Mouse (Mus musculus) lung, embryonic 16.5 days (tissue): ENCODE results near the gene Snw1. TPM values are rescaled to one million over a fixed set of nuclear protein-coding genes. Genes with fewer than 3 reads are reported as not detected.
A peak's percentile ranks its signal among the peaks of the same experiment; 100 is the strongest.

Experiments
- ATAC-seq: fragments of 200-750 bp; cut with Nextera tagmentation; 2 replicates; pipeline ENCODE4 v1.8.0; 2017; ENCODE audit warnings: low read depth, mild to moderate bottlenecking, moderate library complexity
- H3K27ac ChIP-seq: fragments of 300-500 bp; sonication (generic); 2 replicates; pipeline ENCODE4 v1.5.1; 2014; ENCODE audit warnings: mild to moderate bottlenecking, control low read depth, low read length
- H3K27me3 ChIP-seq: fragments of 300-500 bp; sonication (generic); 2 replicates; pipeline ENCODE4 v1.6.1; 2014; ENCODE audit warnings: low read depth, low read length, mixed read lengths; ENCODE audit not compliant: control insufficient read depth, insufficient read depth
- H3K36me3 ChIP-seq: fragments of 300-500 bp; sonication (generic); 2 replicates; pipeline ENCODE4 v1.6.1; 2014; ENCODE audit warnings: low read length; ENCODE audit not compliant: control insufficient read depth, insufficient read depth
- H3K4me1 ChIP-seq: fragments of 300-500 bp; sonication (generic); replicated peaks from 2 replicates; pipeline ENCODE4 v1.6.1; 2014; ENCODE audit warnings: low read length, mixed read lengths; ENCODE audit not compliant: control insufficient read depth, insufficient read depth
- H3K4me2 ChIP-seq: fragments of 300-500 bp; sonication (generic); 2 replicates; pipeline ENCODE4 v1.6.1; 2014; ENCODE audit warnings: low read depth, low read length, control low read depth
- H3K4me3 ChIP-seq: fragments of 300-500 bp; sonication (generic); 2 replicates; pipeline ENCODE4 v1.5.1; 2014; ENCODE audit warnings: mild to moderate bottlenecking, low read length, control low read depth
- H3K9ac ChIP-seq: fragments of 300-500 bp; sonication (generic); 2 replicates; pipeline ENCODE4 v1.6.1; 2014; ENCODE audit warnings: low read length, control low read depth
- H3K9me3 ChIP-seq: fragments of 300-500 bp; sonication (generic); 2 replicates; pipeline ENCODE4 v1.6.1; 2016; ENCODE audit warnings: low read length; ENCODE audit not compliant: control insufficient read depth
- WGBS: fragments of 180-500 bp; shearing (Covaris S2); extraction: QIAGEN DNeasy Blood & Tissue Kit; methylation state at CpG from one replicate; pipeline ENCODE4 v1.1.7; 2014; 5-methylcytosine and 5-hydroxymethylcytosine counted together
- microRNA-seq: library from miRNA; unstranded; fragments of <30 nt; microRNA quantifications from one replicate; pipeline ENCODE4, GENCODE M21; 2016
- polyA plus RNA-seq: library from polyadenylated mRNA; unstranded; fragments of >200 nt; fragmentation: Nextera tagmentation; extraction: Ambion mirVana; gene quantifications from 2 replicates; pipeline ENCODE4 v1.2.1, GENCODE M21; 2015

Snw1 gene
- polyA plus RNA-seq, 1 experiment from 2014 or later, result 115 TPM

GRCm38 (mm10) chr12:87410999-87411398 is 61.1 kb downstream of the Snw1 start:
- H3K4me3 ChIP-seq, result no peak overlapping the region
- ATAC-seq, result 0 out of 2 replicates have a peak, but pooled peaks have one; percentile 9
- H3K4me1 ChIP-seq, result peaks cover 3% of the 10 kb centered on the region; the same call in 1 of the 2 replicates
- no peak overlapping the region for H3K9ac ChIP-seq
- H3K27ac ChIP-seq, result no peak overlapping the region
- no peaks in the 10 kb centered on the region for H3K27me3 ChIP-seq
- 31% methylated on average over 7 of the region's 7 CpGs for WGBS
- H3K36me3 ChIP-seq, result no peaks in the 10 kb centered on the region
- H3K9me3 ChIP-seq, result no peaks in the 10 kb centered on the region
- no peak overlapping the region for H3K4me2 ChIP-seq

DNA sequence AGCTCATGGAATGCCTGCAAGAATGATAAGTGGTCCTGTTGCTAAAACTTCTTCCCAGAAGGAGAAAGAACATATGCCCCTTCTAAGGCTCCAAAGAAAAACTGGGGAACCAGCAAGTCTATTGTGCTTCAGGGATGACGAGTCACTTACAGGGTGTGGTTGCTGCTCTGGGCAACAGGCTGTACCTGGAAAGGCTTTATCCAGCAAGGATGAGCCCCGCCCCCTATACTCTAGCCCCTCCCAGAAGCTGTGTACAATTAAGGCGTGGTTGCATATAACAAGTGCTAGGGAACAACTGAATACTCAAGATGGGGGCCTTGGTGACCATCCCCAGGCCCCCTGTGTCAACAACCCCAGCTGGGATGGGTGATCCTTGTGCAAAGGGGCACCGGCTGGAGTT is 63.0 kb downstream of the Snw1 start:
- 79% methylated on average over 4 of the region's 4 CpGs for WGBS
- Histone ChIP-seq H3K27ac (no peak overlapping the region), H3K36me3 (no peaks in the 10 kb centered on the region), H3K27me3 (no peaks in the 10 kb centered on the region), H3K9me3 (no peaks in the 10 kb centered on the region), H3K4me1 (peaks cover 6% of the 10 kb centered on the region; the same call in 1 of the 2 replicates), H3K4me2 (no peak overlapping the region), H3K9ac (no peak overlapping the region), H3K4me3 (no peak overlapping the region)
- no peak for ATAC-seq

DNA sequence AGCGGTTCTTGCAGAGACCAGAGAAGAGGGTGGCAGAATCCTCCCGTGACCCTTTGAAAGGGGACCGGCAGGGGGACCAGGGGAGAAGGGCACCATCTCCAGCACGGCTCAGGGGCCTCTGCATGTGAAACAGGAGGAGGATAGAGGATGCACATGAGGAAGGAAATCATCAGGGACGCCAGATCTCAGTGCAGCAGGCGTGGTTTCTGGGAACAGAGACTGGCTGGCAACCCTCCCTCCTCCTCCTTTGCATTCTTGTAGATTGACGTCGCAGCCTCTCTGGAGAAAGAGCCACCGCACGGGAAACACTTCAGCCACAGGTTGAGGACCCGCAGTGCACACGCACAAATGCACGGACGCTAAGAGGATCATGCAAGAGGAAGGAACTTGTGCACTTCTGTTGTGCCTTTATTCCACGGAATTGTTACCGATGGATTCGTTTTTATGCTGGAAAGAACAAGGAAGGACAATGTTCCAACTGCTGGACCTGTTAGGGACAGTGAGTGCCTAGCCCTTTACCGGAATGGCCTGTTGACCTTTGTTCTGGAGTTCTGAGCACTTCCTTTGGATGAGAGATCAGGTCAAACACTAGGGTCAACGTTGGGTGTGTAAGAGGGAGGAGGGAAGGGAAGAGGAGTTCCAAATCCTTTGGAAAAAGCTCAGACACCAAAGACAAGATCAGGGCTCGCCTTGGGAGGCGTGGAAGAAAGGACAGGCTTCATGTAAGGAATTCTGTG is 64.0 kb downstream of the Snw1 start:
- 21% methylated on average over 21 of the region's 21 CpGs for WGBS
- H3K9ac ChIP-seq, result peak overlapping the region; percentile 33; the same call in 1 of the 2 replicates
- peak; percentile 80 for ATAC-seq

GRCm38 (mm10) chr12:87405721-87406120 is 66.4 kb downstream of the Snw1 start:
- WGBS, result 39% methylated on average over 3 of the region's 3 CpGs
- H3K4me2 ChIP-seq, result no peak overlapping the region
- H3K9me3 ChIP-seq, result no peaks in the 10 kb centered on the region
- no peaks in the 10 kb centered on the region for H3K36me3 ChIP-seq
- H3K4me3 ChIP-seq, result no peak overlapping the region
- no peak overlapping the region for H3K9ac ChIP-seq
- H3K27ac ChIP-seq, result no peak overlapping the region
- H3K4me1 ChIP-seq, result peaks cover 6% of the 10 kb centered on the region; the same call in 1 of the 2 replicates
- peak; percentile 51; the same call in 1 of the 2 replicates for ATAC-seq
- no peaks in the 10 kb centered on the region for H3K27me3 ChIP-seq

More for the DNA sequence above, 64.0 kb downstream of the Snw1 start:
- H3K4me1 ChIP-seq, result peaks cover 6% of the 10 kb centered on the region; the same call in 1 of the 2 replicates
- no peaks in the 10 kb centered on the region for H3K27me3 ChIP-seq
- H3K4me3 ChIP-seq, result peak overlapping the region; percentile 21
- peak overlapping the region; percentile 70 for H3K27ac ChIP-seq
- H3K4me2 ChIP-seq, result peak overlapping the region; percentile 46
- H3K9me3 ChIP-seq, result no peaks in the 10 kb centered on the region
- no peaks in the 10 kb centered on the region for H3K36me3 ChIP-seq

DNA sequence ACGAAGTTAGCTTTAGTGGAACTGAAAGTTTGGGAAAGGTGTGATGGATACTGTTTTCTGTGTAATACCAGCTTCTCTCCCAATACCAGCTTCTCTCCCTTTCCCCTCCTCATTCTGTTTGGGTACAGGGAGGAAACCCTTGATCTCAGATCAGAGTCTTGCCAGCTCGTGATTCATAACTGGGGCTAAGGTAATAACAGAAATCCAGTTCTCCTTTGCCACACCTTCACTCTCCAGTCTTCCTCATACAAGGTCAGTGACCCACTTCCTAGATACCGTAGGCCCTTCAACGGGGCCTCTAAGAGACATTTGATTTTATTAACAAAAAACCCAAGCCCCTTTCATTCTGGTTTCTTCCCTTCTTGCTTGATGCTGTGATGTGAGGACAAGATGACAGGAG is 66.9 kb downstream of the Snw1 start:
- 70% methylated on average over 4 of the region's 4 CpGs for WGBS
- H3K9me3 ChIP-seq, result no peaks in the 10 kb centered on the region
- H3K9ac ChIP-seq, result no peak overlapping the region
- H3K27me3 ChIP-seq, result no peaks in the 10 kb centered on the region
- peaks cover 6% of the 10 kb centered on the region; the same call in 1 of the 2 replicates for H3K4me1 ChIP-seq
- no peak for ATAC-seq
- H3K36me3 ChIP-seq, result no peaks in the 10 kb centered on the region
- H3K4me3 ChIP-seq, result no peak overlapping the region
- no peak overlapping the region for H3K4me2 ChIP-seq
- H3K27ac ChIP-seq, result no peak overlapping the region

GRCm38 (mm10) chr12:87401883-87402282 is 70.2 kb downstream of the Snw1 start:
- ATAC-seq, result 0 out of 2 replicates have a peak, but pooled peaks have one; percentile 40
- Histone ChIP-seq H3K9me3 (no peaks in the 10 kb centered on the region), H3K4me3 (no peak overlapping the region), H3K4me1 (0 out of 2 replicates have a peak, but pooled peaks cover 3% of the 10 kb centered on the region), H3K27me3 (no peaks in the 10 kb centered on the region), H3K4me2 (no peak overlapping the region), H3K9ac (no peak overlapping the region), H3K27ac (no peak overlapping the region), H3K36me3 (no peaks in the 10 kb centered on the region)
- WGBS, result 39% methylated on average over 6 of the region's 6 CpGs

GRCm38 (mm10) chr12:87399119-87399819 is 72.8 kb downstream of the Snw1 start:
- 75% methylated on average over 10 of the region's 10 CpGs for WGBS
- H3K27ac ChIP-seq, result no peak overlapping the region
- no peaks in the 10 kb centered on the region for H3K4me1 ChIP-seq
- no peak overlapping the region for H3K9ac ChIP-seq
- no peak overlapping the region for H3K4me3 ChIP-seq
- H3K4me2 ChIP-seq, result no peak overlapping the region
- H3K9me3 ChIP-seq, result no peaks in the 10 kb centered on the region
- no peak for ATAC-seq
- no peaks in the 10 kb centered on the region for H3K36me3 ChIP-seq
- H3K27me3 ChIP-seq, result no peaks in the 10 kb centered on the region

Small RNAs within 50 kb of the gene (microRNA-seq; reads per million reads assigned to microRNA genes)
- gene Mir3068, result 40.7 reads per million, percentile 39 among the genes with 10 or more reads in this experiment

Other genes with a start within 250 kb of the Snw1 start
- gene Noxred1, start 233.5 kb downstream of the Snw1 start, polyA plus RNA-seq, result 0.55 and 0.57 TPM in 2 replicates
- gene Vipas39, start 206.0 kb downstream of the Snw1 start, polyA plus RNA-seq, result 40.8 and 41.7 TPM in 2 replicates
- 202 and 207 TPM in 2 replicates for gene Ahsa1, start 205.8 kb downstream of the Snw1 start, polyA plus RNA-seq
- 0.92 and 1.0 TPM in 2 replicates for gene Ism2, start 172.6 kb downstream of the Snw1 start, polyA plus RNA-seq
- 97.4 and 108 TPM in 2 replicates for gene Sptlc2, start 83.9 kb downstream of the Snw1 start, polyA plus RNA-seq
- 283 and 303 TPM in 2 replicates for gene Slirp, start 28.4 kb downstream of the Snw1 start, polyA plus RNA-seq
- gene Alkbh1, start 28.3 kb downstream of the Snw1 start, polyA plus RNA-seq, result 50.1 and 52.3 TPM in 2 replicates
- not detected in 2 replicates for gene Gm5788, start 22.4 kb upstream of the Snw1 start, polyA plus RNA-seq
- gene Gm8300, start 42.0 kb upstream of the Snw1 start, polyA plus RNA-seq, result not detected in 2 replicates
- not detected in 2 replicates for gene Oog1, start 130.4 kb upstream of the Snw1 start, polyA plus RNA-seq
- not detected in 2 replicates for gene Gm4027, start 146.6 kb upstream of the Snw1 start, polyA plus RNA-seq
- not detected in 2 replicates for gene Gm16381, start 172.3 kb upstream of the Snw1 start, polyA plus RNA-seq